Mouse (Mus musculus): Measurements from ENCODE around the gene Fbxo41.

Gene Fbxo41

DNA sequence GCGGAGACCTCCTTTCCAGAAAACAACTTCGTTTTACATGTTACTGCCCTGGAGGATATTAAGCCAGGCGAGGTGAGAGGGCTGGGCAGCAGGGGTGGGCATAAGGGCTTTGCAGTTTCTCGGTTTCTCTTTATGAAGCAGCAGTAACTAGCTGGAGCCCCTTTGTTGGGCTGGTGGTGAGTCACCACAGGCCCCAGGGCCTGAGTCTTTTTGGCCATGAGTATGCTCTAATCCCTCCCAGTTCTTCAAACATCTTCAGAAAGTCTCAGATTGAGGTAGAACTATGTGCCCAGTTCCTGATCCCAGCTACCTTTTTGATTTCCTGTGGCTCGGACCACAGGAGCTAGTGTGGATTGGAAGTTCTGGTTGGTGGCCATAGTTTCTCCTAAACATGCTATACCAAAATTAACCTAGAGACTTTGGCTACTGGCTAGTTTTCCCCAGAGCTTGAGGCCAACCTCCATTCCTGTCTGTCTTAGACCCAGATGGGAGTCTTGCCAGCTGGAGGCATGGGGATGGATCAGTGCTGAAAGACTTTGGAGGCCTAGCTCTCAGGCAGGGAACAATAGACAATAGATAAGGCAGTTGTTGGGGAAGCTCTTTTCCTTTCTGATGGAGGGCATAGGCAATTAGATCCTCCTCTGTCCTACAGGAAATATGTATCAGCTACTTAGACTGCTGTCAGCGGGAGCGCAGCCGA, 58.4 kb downstream of the Fbxo41 start:
- H3K27me3 ChIP-seq (ENCODE audit: control insufficient read depth, insufficient read depth, low read length, poor library complexity, severe bottlenecking) = no peaks in the 10 kb centered on the region
- no peak for DNase-seq (ENCODE audit: low read depth, low spot score)
- H3K36me3 ChIP-seq (ENCODE audit: control insufficient read depth, insufficient read depth, low read length, poor library complexity, severe bottlenecking) = peaks cover 5% of the 10 kb centered on the region; the same call in 1 of the 2 replicates

- Histone ChIP-seq H3K36me3 (ENCODE audit: control insufficient read depth, insufficient read depth, low read length, poor library complexity, severe bottlenecking) (peaks cover 5% of the 10 kb centered on the region; the same call in 1 of the 2 replicates), H3K27me3 (ENCODE audit: control insufficient read depth, insufficient read depth, low read length, poor library complexity, severe bottlenecking) (no peaks in the 10 kb centered on the region)
- no peak for DNase-seq (ENCODE audit: low read depth, low spot score)
These were observed 59.1 kb downstream of the Fbxo41 start for GRCm38 (mm10) chr6:85443488-85444233.

DNA sequence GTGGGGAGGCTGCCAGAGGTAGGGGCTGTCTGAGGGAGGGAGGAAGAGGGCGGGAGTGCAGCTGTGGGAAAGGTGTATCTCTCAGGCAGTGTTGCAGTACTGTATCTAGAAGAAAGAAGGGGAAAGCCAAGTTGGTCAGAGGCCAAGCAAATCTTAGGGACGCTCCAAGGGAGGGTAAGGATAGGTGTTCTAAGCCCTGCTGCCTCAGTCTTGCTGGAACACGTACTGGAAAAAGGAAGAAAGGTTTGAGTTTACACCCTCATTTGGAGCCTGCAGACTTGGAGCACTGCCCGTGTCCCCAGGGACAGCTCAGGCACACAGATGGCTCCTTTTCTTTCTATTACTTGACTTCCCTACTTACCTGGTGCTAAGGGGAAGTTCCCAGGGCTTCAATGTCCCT, 61.7 kb downstream of the Fbxo41 start:
- Histone ChIP-seq H3K27me3 (ENCODE audit: control insufficient read depth, insufficient read depth, low read length, poor library complexity, severe bottlenecking) (no peaks in the 10 kb centered on the region), H3K36me3 (ENCODE audit: control insufficient read depth, insufficient read depth, low read length, poor library complexity, severe bottlenecking) (peaks cover 7% of the 10 kb centered on the region; the same call in 1 of the 2 replicates)
- no peak for DNase-seq (ENCODE audit: low read depth, low spot score)

- DNase-seq (ENCODE audit: low read depth, low spot score) = no peak
- peaks cover 1% of the 10 kb centered on the region; the same call in 1 of the 2 replicates for H3K36me3 ChIP-seq (ENCODE audit: control insufficient read depth, insufficient read depth, low read length, poor library complexity, severe bottlenecking)
- H3K27me3 ChIP-seq (ENCODE audit: control insufficient read depth, insufficient read depth, low read length, poor library complexity, severe bottlenecking) = no peaks in the 10 kb centered on the region
These were observed 66.2 kb downstream of the Fbxo41 start for GRCm38 (mm10) chr6:85436631-85437030.

DNA sequence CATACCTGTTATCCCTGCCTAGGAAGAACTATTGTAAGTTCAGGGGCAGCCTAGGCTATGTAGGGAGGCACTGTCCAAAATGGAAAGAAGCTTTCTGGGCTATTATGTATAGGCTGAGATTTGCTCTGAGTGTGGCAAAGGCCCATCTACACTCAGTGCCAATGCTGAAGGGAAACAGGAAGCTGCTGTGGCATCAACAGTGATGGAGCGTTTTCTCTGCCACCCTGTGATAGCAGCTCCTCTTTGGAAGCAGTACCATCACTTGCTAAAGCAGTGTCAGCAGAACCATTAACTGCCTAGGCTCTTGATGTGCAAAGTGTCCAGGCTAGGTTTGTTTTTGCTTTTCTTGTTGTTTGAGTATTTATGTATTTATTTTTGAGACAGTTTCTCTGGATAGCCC, 66.6 kb downstream of the Fbxo41 start:
- Histone ChIP-seq H3K36me3 (ENCODE audit: control insufficient read depth, insufficient read depth, low read length, poor library complexity, severe bottlenecking) (peaks cover 1% of the 10 kb centered on the region; the same call in 1 of the 2 replicates), H3K27me3 (ENCODE audit: control insufficient read depth, insufficient read depth, low read length, poor library complexity, severe bottlenecking) (no peaks in the 10 kb centered on the region)
- DNase-seq (ENCODE audit: low read depth, low spot score) = no peak

GRCm38 (mm10) chr6:85433865-85434264, 68.9 kb downstream of the Fbxo41 start:
- DNase-seq (ENCODE audit: low read depth, low spot score) = peak; percentile 27
- Histone ChIP-seq H3K27me3 (ENCODE audit: control insufficient read depth, insufficient read depth, low read length, poor library complexity, severe bottlenecking) (no peaks in the 10 kb centered on the region), H3K36me3 (ENCODE audit: control insufficient read depth, insufficient read depth, low read length, poor library complexity, severe bottlenecking) (0 out of 2 replicates have a peak, but pooled peaks cover 1% of the 10 kb centered on the region)

DNA sequence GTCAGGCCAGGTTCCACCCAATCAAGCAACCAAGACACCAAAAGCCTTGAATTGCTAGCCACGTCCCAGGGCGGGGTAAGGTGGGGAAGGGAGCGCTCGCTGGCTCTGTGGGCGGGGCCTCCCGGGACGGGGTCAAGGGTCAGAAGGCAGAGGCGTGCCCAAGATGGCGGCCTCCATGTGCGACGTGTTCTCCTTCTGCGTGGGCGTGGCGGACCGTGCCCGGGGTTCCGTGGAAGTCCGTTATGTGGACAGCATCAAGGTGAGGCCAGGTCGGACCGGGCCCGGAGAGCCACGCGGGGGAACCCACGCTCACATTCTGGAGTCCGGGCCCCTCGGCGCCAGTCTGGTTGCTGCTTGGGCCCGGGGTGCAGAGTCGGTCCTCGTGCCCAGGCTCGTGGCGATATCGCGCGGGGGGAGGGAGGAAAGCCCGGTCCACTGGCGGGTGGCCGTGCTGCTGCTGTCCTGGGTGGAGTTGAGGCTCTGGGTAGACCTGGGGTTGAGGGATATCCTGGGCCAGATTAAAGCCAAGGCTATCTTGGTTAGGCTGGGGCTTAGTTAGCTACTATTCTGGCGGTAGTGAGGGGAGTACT, 70.9 kb downstream of the Fbxo41 start, which contains the start of gene Smyd5:
Gene Smyd5, plus strand, starts transcription at position 148 of the 590 bp plus-strand sequence.
- Histone ChIP-seq H3K27me3 (ENCODE audit: control insufficient read depth, insufficient read depth, low read length, poor library complexity, severe bottlenecking) (no peaks in the 10 kb centered on the region), H3K36me3 (ENCODE audit: control insufficient read depth, insufficient read depth, low read length, poor library complexity, severe bottlenecking) (no peaks in the 10 kb centered on the region)
- peak; percentile 86 for DNase-seq (ENCODE audit: low read depth, low spot score)

GRCm38 (mm10) chr6:85431274-85431841, 71.4 kb downstream of the Fbxo41 start:
- no peak for DNase-seq (ENCODE audit: low read depth, low spot score)
- Histone ChIP-seq H3K36me3 (ENCODE audit: control insufficient read depth, insufficient read depth, low read length, poor library complexity, severe bottlenecking) (no peaks in the 10 kb centered on the region), H3K27me3 (ENCODE audit: control insufficient read depth, insufficient read depth, low read length, poor library complexity, severe bottlenecking) (no peaks in the 10 kb centered on the region)

- Histone ChIP-seq H3K27me3 (ENCODE audit: control insufficient read depth, insufficient read depth, low read length, poor library complexity, severe bottlenecking) (no peaks in the 10 kb centered on the region), H3K36me3 (ENCODE audit: control insufficient read depth, insufficient read depth, low read length, poor library complexity, severe bottlenecking) (no peaks in the 10 kb centered on the region)
- no peak for DNase-seq (ENCODE audit: low read depth, low spot score)
These were observed 78.9 kb downstream of the Fbxo41 start, which contains the start of gene Noto for GRCm38 (mm10) chr6:85423836-85424379. Gene Noto, plus strand, starts transcription at chr6:85423886.

All from splenic B cell, adult 2 months (primary cell).